Mouse (Mus musculus) liver, embryonic 14.5 days (tissue): ENCODE measurements around the gene Lima1. TPM values are rescaled to one million over a fixed set of nuclear protein-coding genes. Genes with fewer than 3 reads are reported as not detected.

Source experiments
- ATAC-seq: fragments of 200-750 bp; cut with Nextera tagmentation; 2 replicates; pipeline ENCODE4 v1.8.0; 2017; ENCODE audit warnings: moderate number of reproducible peaks, mild to moderate bottlenecking, moderate library complexity; ENCODE audit not compliant: insufficient read depth
- DNase-seq, 3 experiments: peaks; one replicate each; pipeline ENCODE4 v3.0.0-alpha.2; 2012 to 2013; ENCODE audit warnings: low read depth in 3 of 3, low spot score in 3 of 3
- H3K27ac ChIP-seq: fragments of 300-500 bp; sonication (generic); 2 replicates; pipeline ENCODE4 v1.5.1; 2014; ENCODE audit warnings: moderate library complexity, mild to moderate bottlenecking, control low read depth, inconsistent platforms
- H3K27me3 ChIP-seq: fragments of 300-500 bp; sonication (generic); 2 replicates; pipeline ENCODE4 v1.6.1; 2014; ENCODE audit warnings: mild to moderate bottlenecking, low read length, moderate library complexity; ENCODE audit not compliant: control insufficient read depth, insufficient read depth
- H3K36me3 ChIP-seq: fragments of 300-500 bp; sonication (generic); replicated peaks from 2 replicates; pipeline ENCODE4 v1.6.1; 2014; ENCODE audit warnings: low read depth; ENCODE audit not compliant: control insufficient read depth, insufficient read depth
- H3K4me1 ChIP-seq, 2 experiments: fragments of 200-500 bp in 1 of 2; fragments of 300-500 bp in 1 of 2; sonication (generic) in 1 of 2; replicated peaks; 2 replicates each; pipeline ENCODE4 v1.6.1; 2012 to 2014; ENCODE audit warnings: antibody characterized with exemption in 1 of 2, inconsistent platforms in 1 of 2, low read length in 1 of 2; ENCODE audit not compliant: control insufficient read depth in 2 of 2, insufficient read depth in 2 of 2
- H3K4me2 ChIP-seq: fragments of 300-500 bp; sonication (generic); 2 replicates; pipeline ENCODE4 v1.6.1; 2014; ENCODE audit warnings: low read depth, mild to moderate bottlenecking, control low read depth, moderate library complexity
- H3K4me3 ChIP-seq, 2 experiments: fragments of 200-500 bp in 1 of 2; fragments of 300-500 bp in 1 of 2; sonication (generic) in 1 of 2; 2 replicates each; pipeline ENCODE4 v1.5.1; 2012 to 2014; ENCODE audit warnings: low read depth in 2 of 2, low read length in 2 of 2, mild to moderate bottlenecking in 2 of 2, control low read depth in 1 of 2, inconsistent platforms in 1 of 2, moderate library complexity in 1 of 2; ENCODE audit not compliant: insufficient read depth in 1 of 2
- H3K9ac ChIP-seq: fragments of 300-500 bp; sonication (generic); replicated peaks from 2 replicates; pipeline ENCODE4 v1.6.1; 2014; ENCODE audit warnings: mild to moderate bottlenecking, control low read depth, moderate library complexity
- H3K9me3 ChIP-seq: fragments of 300-500 bp; sonication (generic); 2 replicates; pipeline ENCODE4 v1.6.1; 2016; ENCODE audit warnings: low read length, mixed read lengths; ENCODE audit not compliant: control insufficient read depth
- CTCF ChIP-seq: IDR thresholded peaks from 2 replicates; pipeline ENCODE4 v1.5.1; 2016; ENCODE audit warnings: antibody characterized with exemption, low read depth, control low read depth
- EP300 ChIP-seq: IDR thresholded peaks from 2 replicates; pipeline ENCODE4 v1.6.1; 2016; ENCODE audit warnings: antibody characterized with exemption, low read depth
- WGBS: fragments of 180-500 bp; shearing (Covaris S2); extraction: QIAGEN DNeasy Blood & Tissue Kit; methylation state at CpG from one replicate; pipeline ENCODE4 v1.1.7; 2014; ENCODE audit not compliant: insufficient replicate concordance; 5-methylcytosine and 5-hydroxymethylcytosine counted together
- polyA plus RNA-seq, 2 experiments: library from polyadenylated mRNA; depleted of rRNA in 1 of 2; stranded (reverse) in 1 of 2; unstranded in 1 of 2; fragments of >200 nt; fragmentation: Nextera tagmentation in 1 of 2; extraction: Ambion mirVana in 1 of 2; gene quantifications; 2 replicates each; pipeline versions ENCODE4 v1.2.1 to v1.2.3; 2012 to 2014

The Lima1 gene
- polyA plus RNA-seq, 2 experiments = 5.1 to 6.2 TPM

DNA sequence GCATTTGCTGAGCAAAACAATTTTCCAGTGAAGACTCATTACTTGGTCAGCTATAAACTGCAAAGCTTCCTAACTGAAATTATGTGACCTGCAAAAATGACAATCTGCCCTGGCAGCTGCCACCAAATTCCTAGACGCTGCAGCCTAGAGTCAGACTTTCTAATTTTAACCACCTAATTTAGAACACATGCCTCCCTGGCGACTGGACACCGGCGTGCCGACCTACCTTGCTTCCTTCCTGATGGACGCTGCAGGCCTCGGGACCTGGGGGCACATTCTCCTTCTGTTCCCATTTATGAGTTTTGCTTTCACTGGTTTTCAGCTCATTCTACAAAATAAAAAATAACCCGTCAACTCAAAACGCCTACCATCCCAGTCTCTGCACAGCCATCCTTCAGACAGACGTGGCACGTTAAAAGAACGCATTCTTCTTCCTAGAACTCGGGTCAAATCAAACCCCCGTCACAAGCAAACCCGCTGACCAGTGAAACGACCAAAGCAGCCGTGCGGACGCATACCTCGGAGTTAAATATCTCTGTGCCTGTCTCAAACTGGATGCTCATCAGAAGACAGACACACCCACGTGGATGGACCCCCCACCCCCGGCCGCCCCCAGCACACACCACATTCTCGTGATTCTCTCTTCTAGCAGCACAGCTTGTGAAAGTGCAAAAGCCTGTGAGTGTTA is 73.2 kb downstream of the Lima1 start:
- ATAC-seq = no peak
- WGBS = 57% methylated on average over 24 of the region's 24 CpGs
- H3K27me3 ChIP-seq = no peaks in the 10 kb centered on the region
- TF ChIP-seq EP300 (no peak), CTCF (no peak)
- H3K4me2 ChIP-seq = no peak overlapping the region
- no peaks in the 10 kb centered on the region for H3K9me3 ChIP-seq
- H3K9ac ChIP-seq = no peak overlapping the region
- no peak overlapping the region for H3K27ac ChIP-seq
- 0 out of 4 replicates have a peak, but pooled peaks cover 0 to 3% of the 10 kb centered on the region in 2 experiments for H3K4me1 ChIP-seq
- no peak overlapping the region for H3K4me3 ChIP-seq
- H3K36me3 ChIP-seq = no peaks in the 10 kb centered on the region; the same call in 1 of the 2 replicates
- DNase-seq = no peak

DNA sequence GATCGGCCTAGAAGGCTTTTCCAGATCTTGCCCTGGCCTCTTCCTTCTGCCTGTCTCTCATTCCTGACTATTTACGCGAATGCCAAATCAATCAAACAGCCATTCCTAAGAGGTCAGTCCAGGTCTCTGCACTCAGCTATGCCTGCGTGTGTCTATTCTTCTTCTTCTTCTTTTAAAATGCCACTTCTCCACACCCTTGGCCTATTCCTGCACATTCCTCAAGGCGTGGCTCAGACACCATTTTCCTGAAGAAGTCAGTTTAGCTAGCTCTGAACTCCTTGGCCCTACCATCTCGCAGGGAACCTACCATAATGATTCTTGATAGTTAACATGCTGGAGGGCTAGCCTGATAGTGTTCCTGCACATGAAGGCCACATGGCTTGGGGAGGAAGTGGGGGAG is 75.5 kb downstream of the Lima1 start:
- ATAC-seq (no peak), DNase-seq (no peak)
- Histone ChIP-seq H3K36me3 (no peaks in the 10 kb centered on the region; the same call in 1 of the 2 replicates), H3K4me1 (0 out of 4 replicates have a peak, but pooled peaks cover 0 to 3% of the 10 kb centered on the region in 2 experiments), H3K4me3 (no peak overlapping the region), H3K27me3 (no peaks in the 10 kb centered on the region), H3K27ac (no peak overlapping the region), H3K4me2 (no peak overlapping the region), H3K9me3 (no peaks in the 10 kb centered on the region), H3K9ac (no peak overlapping the region)
- WGBS = 61% methylated on average over 6 of the region's 6 CpGs
- TF ChIP-seq EP300 (no peak), CTCF (no peak)

DNA sequence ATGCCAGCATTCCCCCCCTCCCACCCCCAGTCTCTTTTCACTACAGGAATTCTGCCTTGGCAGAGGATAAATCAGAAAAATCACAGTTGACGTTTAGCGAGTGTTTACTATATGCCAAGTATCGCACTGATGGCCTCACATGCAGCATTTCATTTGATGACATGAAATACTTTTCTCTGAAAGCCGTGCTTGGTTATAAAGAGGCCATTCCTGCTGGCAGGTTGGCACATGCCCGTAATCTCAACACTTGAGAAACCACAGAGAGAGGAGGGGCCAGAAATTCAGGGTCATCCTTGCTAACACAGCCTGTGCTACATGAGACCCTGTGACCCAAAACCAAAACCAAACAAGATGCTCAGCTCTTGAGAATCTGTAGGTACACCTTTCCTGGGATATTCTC is 77.4 kb downstream of the Lima1 start:
- 72% methylated on average over 5 of the region's 5 CpGs for WGBS
- no peak for ATAC-seq
- H3K9me3 ChIP-seq = no peaks in the 10 kb centered on the region

GRCm38 (mm10) chr15:99796735-99797134 is 78.5 kb downstream of the Lima1 start:
- TF ChIP-seq EP300 (no peak), CTCF (no peak)
- no peak overlapping the region for H3K4me3 ChIP-seq
- no peak overlapping the region for H3K9ac ChIP-seq
- no peaks in the 10 kb centered on the region for H3K4me1 ChIP-seq
- no peaks in the 10 kb centered on the region for H3K27me3 ChIP-seq
- no peaks in the 10 kb centered on the region for H3K9me3 ChIP-seq
- H3K27ac ChIP-seq = no peak overlapping the region
- no peak for ATAC-seq
- H3K36me3 ChIP-seq = no peaks in the 10 kb centered on the region; the same call in 1 of the 2 replicates
- no peak overlapping the region for H3K4me2 ChIP-seq
- WGBS = 79% methylated on average over 9 of the region's 9 CpGs
- DNase-seq = no peak

More for the DNA sequence above, 77.4 kb downstream of the Lima1 start:
- no peak for TF ChIP-seq CTCF
- TF ChIP-seq EP300 = no peak
- Histone ChIP-seq H3K27me3 (no peaks in the 10 kb centered on the region), H3K4me2 (no peak overlapping the region), H3K36me3 (no peaks in the 10 kb centered on the region; the same call in 1 of the 2 replicates), H3K27ac (no peak overlapping the region), H3K9ac (no peak overlapping the region), H3K4me3 (no peak overlapping the region), H3K4me1 (no peaks in the 10 kb centered on the region)
- DNase-seq = no peak

DNA sequence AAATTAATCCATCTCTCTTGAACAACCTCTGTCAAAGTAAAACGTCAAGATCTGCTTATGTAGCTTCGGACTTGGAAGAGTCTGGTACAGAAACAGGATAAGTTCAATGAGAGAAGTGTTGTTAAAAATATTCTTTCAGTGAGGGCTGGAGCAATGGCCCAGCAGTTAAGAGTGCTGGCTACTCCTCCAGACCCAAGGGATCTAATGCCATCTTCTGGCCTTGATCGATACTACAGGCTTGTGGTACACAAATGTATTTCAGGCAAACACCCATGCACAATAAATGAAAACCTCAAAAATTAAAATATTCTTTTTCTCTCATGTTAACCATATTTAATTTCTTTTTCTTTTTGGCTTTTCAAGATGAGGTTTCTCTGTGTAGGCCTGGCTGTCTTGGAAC is 79.2 kb downstream of the Lima1 start:
- Histone ChIP-seq H3K4me1 (no peaks in the 10 kb centered on the region), H3K4me2 (no peak overlapping the region), H3K36me3 (no peaks in the 10 kb centered on the region; the same call in 1 of the 2 replicates), H3K9me3 (no peaks in the 10 kb centered on the region), H3K27ac (no peak overlapping the region), H3K9ac (no peak overlapping the region), H3K4me3 (no peak overlapping the region), H3K27me3 (no peaks in the 10 kb centered on the region)
- TF ChIP-seq CTCF (peak; percentile 35; the same call in 1 of the 2 replicates), EP300 (no peak)
- DNase-seq (no peak), ATAC-seq (no peak)
- 73% methylated on average over 3 of the region's 3 CpGs for WGBS
